Mouse (Mus musculus) E14TG2a.4 (cell line): ENCODE data around the gene Fdxr.

ENCODE experiments used
- CTCF ChIP-seq: conservative IDR thresholded peaks from 2 replicates; pipeline ENCODE4 v1.5.1; 2014; ENCODE audit warnings: low read length
- POU5F1 ChIP-seq: IDR thresholded peaks from 2 replicates; pipeline ENCODE4 v1.6.1; 2014; ENCODE audit warnings: low read length, borderline replicate concordance

- TF ChIP-seq CTCF (no peak), POU5F1 (no peak)
These were observed 14.7 kb upstream of the Fdxr start for GRCm38 (mm10) chr11:115291503-115291902.
